Mouse (Mus musculus) heart, embryonic 14.5 days (tissue): ENCODE measurements at regions not wholly inside any gene's neighbourhood (a gene's known extent, or its start where the extent isn't known, plus 50 kb on each side); places are given as distances from the start of the nearest gene placed in this dataset.

Source experiments
- ATAC-seq: fragments of 200-750 bp; cut with Nextera tagmentation; 2 replicates; pipeline ENCODE4 v1.8.0; 2017; ENCODE audit warnings: low read depth, moderate TSS enrichment; ENCODE audit not compliant: insufficient number of reproducible peaks, insufficient read depth, low FRiP score
- H3K27ac ChIP-seq, 2 experiments: fragments of 200-500 bp in 1 of 2; fragments of 300-500 bp in 1 of 2; sonication (generic) in 1 of 2; replicated peaks in 1 of 2; 2 replicates each; pipeline ENCODE4 v1.5.1; 2012 to 2014; ENCODE audit warnings: low read depth in 2 of 2, low read length in 2 of 2, control low read depth in 1 of 2, mild to moderate bottlenecking in 1 of 2, mixed read lengths in 1 of 2; ENCODE audit not compliant: control insufficient read depth in 1 of 2, insufficient read depth in 1 of 2
- H3K27me3 ChIP-seq: fragments of 300-500 bp; sonication (generic); 2 replicates; pipeline ENCODE4 v1.6.1; 2014; ENCODE audit warnings: mild to moderate bottlenecking, low read length, control low read depth; ENCODE audit not compliant: control insufficient read depth, insufficient read depth
- H3K36me3 ChIP-seq: fragments of 300-500 bp; sonication (generic); 2 replicates; pipeline ENCODE4 v1.6.1; 2014; ENCODE audit warnings: mild to moderate bottlenecking, control low read depth, low read length, mixed read lengths; ENCODE audit not compliant: control insufficient read depth, insufficient read depth
- H3K4me1 ChIP-seq, 2 experiments: fragments of 200-500 bp in 1 of 2; fragments of 300-500 bp in 1 of 2; sonication (generic) in 1 of 2; 2 replicates each; pipeline ENCODE4 v1.6.1; 2012 to 2014; ENCODE audit warnings: low read length in 2 of 2, control low read depth in 1 of 2, mixed read lengths in 1 of 2; ENCODE audit not compliant: control insufficient read depth in 2 of 2, insufficient read depth in 2 of 2
- H3K4me2 ChIP-seq: fragments of 300-500 bp; sonication (generic); 2 replicates; pipeline ENCODE4 v1.6.1; 2014; ENCODE audit warnings: mild to moderate bottlenecking, low read length
- H3K4me3 ChIP-seq, 2 experiments: fragments of 200-500 bp in 1 of 2; fragments of 300-500 bp in 1 of 2; sonication (generic) in 1 of 2; 2 replicates each; pipeline ENCODE4 v1.5.1; 2012 to 2014; ENCODE audit warnings: low read length in 2 of 2, mild to moderate bottlenecking in 2 of 2, control low read depth in 1 of 2, low read depth in 1 of 2, moderate library complexity in 1 of 2; ENCODE audit not compliant: control insufficient read depth in 1 of 2, insufficient read depth in 1 of 2
- H3K9ac ChIP-seq: fragments of 300-500 bp; sonication (generic); 2 replicates; pipeline ENCODE4 v1.6.1; 2014; ENCODE audit warnings: mild to moderate bottlenecking, low read length
- H3K9me3 ChIP-seq: fragments of 300-500 bp; sonication (generic); 2 replicates; pipeline ENCODE4 v1.6.1; 2016; ENCODE audit warnings: low read length, control low read depth; ENCODE audit not compliant: control insufficient read depth
- WGBS: fragments of 180-500 bp; shearing (Covaris S2); extraction: QIAGEN DNeasy Blood & Tissue Kit; methylation state at CpG from one replicate; pipeline ENCODE4 v1.1.7; 2014; 5-methylcytosine and 5-hydroxymethylcytosine counted together

GRCm38 (mm10) chr4:105312643-105313042 is 155.5 kb downstream of the Plpp3 start:
- Histone ChIP-seq H3K36me3 (no peaks in the 10 kb centered on the region), H3K4me2 (no peak overlapping the region), H3K27ac (no peak overlapping the region), H3K27me3 (no peaks in the 10 kb centered on the region), H3K9me3 (no peaks in the 10 kb centered on the region), H3K9ac (no peak overlapping the region), H3K4me3 (no peak overlapping the region), H3K4me1 (peaks cover 8 to 9% of the 10 kb centered on the region in 2 experiments; a peak in 3 of 4 replicates)
- no peak for ATAC-seq
- WGBS, result 68% methylated on average over 7 of the region's 7 CpGs

- no peak for ATAC-seq
- 19% methylated on average over 10 of the region's 10 CpGs for WGBS
- H3K27me3 ChIP-seq, result no peaks in the 10 kb centered on the region
- H3K4me3 ChIP-seq, result no peak overlapping the region
- no peaks in the 10 kb centered on the region for H3K9me3 ChIP-seq
- peaks cover 8 to 9% of the 10 kb centered on the region in 2 experiments; a peak in 3 of 4 replicates for H3K4me1 ChIP-seq
- peak overlapping the region in 1 of 2 experiments; percentile 31; a peak in 1 of 4 replicates for H3K27ac ChIP-seq
- no peaks in the 10 kb centered on the region for H3K36me3 ChIP-seq
- H3K9ac ChIP-seq, result no peak overlapping the region
- no peak overlapping the region for H3K4me2 ChIP-seq
Measured at GRCm38 (mm10) chr4:105313151-105313818, 156.1 kb downstream of the Plpp3 start.

- no peak overlapping the region for H3K4me2 ChIP-seq
- WGBS, result 68% methylated on average over 5 of the region's 5 CpGs
- H3K27me3 ChIP-seq, result no peaks in the 10 kb centered on the region
- H3K4me1 ChIP-seq, result peaks cover 8 to 9% of the 10 kb centered on the region in 2 experiments; a peak in 3 of 4 replicates
- H3K36me3 ChIP-seq, result no peaks in the 10 kb centered on the region
- no peak overlapping the region for H3K4me3 ChIP-seq
- no peak overlapping the region for H3K9ac ChIP-seq
- no peaks in the 10 kb centered on the region for H3K9me3 ChIP-seq
- ATAC-seq, result no peak
- no peak overlapping the region for H3K27ac ChIP-seq
Measured at GRCm38 (mm10) chr4:105315095-105315494, 157.9 kb downstream of the Plpp3 start.

- no peak overlapping the region for H3K4me3 ChIP-seq
- no peaks in the 10 kb centered on the region for H3K36me3 ChIP-seq
- ATAC-seq, result no peak
- peaks cover 8 to 9% of the 10 kb centered on the region in 2 experiments; a peak in 3 of 4 replicates for H3K4me1 ChIP-seq
- WGBS, result 67% methylated on average over 12 of the region's 12 CpGs
- no peak overlapping the region for H3K27ac ChIP-seq
- H3K4me2 ChIP-seq, result no peak overlapping the region
- no peak overlapping the region for H3K9ac ChIP-seq
- H3K27me3 ChIP-seq, result no peaks in the 10 kb centered on the region
- no peaks in the 10 kb centered on the region for H3K9me3 ChIP-seq
Measured at GRCm38 (mm10) chr4:105316478-105317206, 159.5 kb downstream of the Plpp3 start.

DNA sequence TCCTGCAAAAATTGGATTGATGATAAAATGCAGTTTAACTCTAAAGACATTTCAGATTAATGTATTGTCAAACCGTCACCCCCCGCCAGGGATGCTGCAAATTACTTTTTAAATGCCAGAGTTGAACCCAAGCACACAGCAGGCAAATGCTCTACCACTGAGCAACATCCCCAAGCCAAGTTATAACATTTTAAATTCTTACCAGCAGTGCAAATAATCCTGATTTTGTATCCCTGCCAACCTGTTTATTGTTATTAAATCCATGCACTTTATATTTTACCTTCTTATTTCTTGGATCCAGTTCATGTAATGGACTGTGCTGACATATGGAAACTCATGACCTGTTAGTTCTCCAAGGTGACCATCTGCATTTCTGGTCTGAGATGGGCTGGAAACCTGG is 161.3 kb downstream of the Plpp3 start:
- no peak overlapping the region for H3K4me2 ChIP-seq
- WGBS, result 84% methylated on average over 2 of the region's 2 CpGs
- no peak for ATAC-seq

DNA sequence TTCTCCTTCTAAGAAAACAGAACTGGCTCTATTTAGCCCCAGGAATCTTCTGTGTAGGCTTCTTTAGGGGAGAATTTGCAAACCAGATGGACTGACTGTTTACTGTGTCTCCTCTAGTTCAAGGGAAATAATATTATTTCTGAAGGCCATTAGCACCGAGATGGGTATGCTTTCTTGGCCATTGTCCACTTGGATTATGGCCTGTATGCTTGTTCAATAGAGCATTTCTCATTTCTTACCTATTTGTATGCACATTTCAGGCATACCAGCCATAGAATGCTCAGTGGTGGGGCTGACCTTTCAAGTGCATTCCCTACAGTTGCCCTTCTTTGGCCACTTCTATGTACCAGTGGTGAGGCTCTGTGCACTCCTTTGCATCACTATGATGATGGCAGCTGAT is 166.3 kb downstream of the Plpp3 start:
- Histone ChIP-seq H3K4me2 (no peak overlapping the region), H3K4me1 (peaks cover 0 to 2% of the 10 kb centered on the region in 2 experiments; a peak in 1 of 4 replicates), H3K27me3 (no peaks in the 10 kb centered on the region), H3K36me3 (no peaks in the 10 kb centered on the region), H3K9ac (no peak overlapping the region), H3K9me3 (no peaks in the 10 kb centered on the region), H3K4me3 (no peak overlapping the region), H3K27ac (no peak overlapping the region)
- 61% methylated on average over 1 of the region's 1 CpGs for WGBS
- no peak for ATAC-seq

More for the DNA sequence above, 161.3 kb downstream of the Plpp3 start:
- no peak overlapping the region for H3K4me3 ChIP-seq
- no peaks in the 10 kb centered on the region for H3K27me3 ChIP-seq
- no peaks in the 10 kb centered on the region for H3K36me3 ChIP-seq
- peaks cover 2 to 3% of the 10 kb centered on the region in 2 experiments; a peak in 3 of 4 replicates for H3K4me1 ChIP-seq
- no peak overlapping the region for H3K27ac ChIP-seq
- no peak overlapping the region for H3K9ac ChIP-seq
- H3K9me3 ChIP-seq, result no peaks in the 10 kb centered on the region

DNA sequence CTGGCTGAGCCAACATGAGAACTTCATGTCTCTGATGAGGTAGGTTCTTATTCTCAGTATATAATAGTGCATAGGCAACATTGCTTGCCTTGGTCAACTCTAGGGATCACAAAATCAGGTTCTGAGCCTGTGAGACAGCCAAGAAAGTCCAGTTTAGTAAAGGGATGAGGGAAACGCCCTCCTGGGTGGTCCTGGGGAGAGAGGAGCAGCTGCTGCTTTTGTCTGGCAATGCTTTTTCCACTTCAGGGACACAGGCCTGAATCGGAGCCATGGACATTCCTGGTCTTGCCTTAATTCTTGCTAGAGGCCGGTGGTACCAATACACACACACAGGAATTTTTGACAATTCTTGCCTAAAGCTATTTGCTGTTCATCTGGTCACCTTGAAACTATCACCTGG is 169.8 kb downstream of the Plpp3 start:
- no peaks in the 10 kb centered on the region for H3K36me3 ChIP-seq
- H3K9me3 ChIP-seq, result no peaks in the 10 kb centered on the region
- H3K4me1 ChIP-seq, result peaks cover 0 to 3% of the 10 kb centered on the region in 2 experiments; a peak in 1 of 4 replicates
- no peak overlapping the region for H3K4me2 ChIP-seq
- ATAC-seq, result no peak
- no peak overlapping the region for H3K9ac ChIP-seq
- H3K4me3 ChIP-seq, result no peak overlapping the region
- no peak overlapping the region for H3K27ac ChIP-seq
- 84% methylated on average over 3 of the region's 3 CpGs for WGBS
- H3K27me3 ChIP-seq, result no peaks in the 10 kb centered on the region
